Mouse (Mus musculus): ENCODE measurements at regions not wholly inside any gene's neighbourhood (a gene's known extent, or its start where the extent isn't known, plus 50 kb on each side); places are given as distances from the start of the nearest gene placed in this dataset.
A peak's percentile ranks its signal among the peaks of the same experiment; 100 is the strongest.

DNA sequence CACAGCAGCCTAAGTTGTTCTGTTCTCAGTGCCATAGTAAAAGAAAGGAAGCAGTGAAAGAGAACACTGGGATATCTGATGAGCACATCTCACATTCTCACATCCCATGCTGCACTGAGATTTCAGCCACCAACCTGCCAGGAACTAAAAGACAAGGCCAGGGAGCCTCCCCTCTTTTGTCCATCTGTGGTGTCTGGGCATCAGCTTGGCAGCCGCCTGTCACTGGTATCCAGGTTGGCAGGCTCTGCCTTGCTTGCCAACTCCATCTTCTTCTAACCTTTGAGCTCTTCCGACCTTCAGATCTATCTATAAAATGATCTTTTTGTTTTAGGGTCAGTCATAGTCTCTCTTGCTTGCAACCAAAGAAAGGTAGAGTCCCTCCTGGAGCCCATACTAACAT lies 228.5 kb upstream of the Mgmt start:
- Histone ChIP-seq H3K9ac (ENCODE audit: low read length) (no peak overlapping the region), H3K36me3 (ENCODE audit: control insufficient read depth, insufficient read depth, low read length) (no peaks in the 10 kb centered on the region), H3K4me2 (ENCODE audit: low read length) (no peak overlapping the region), H3K27me3 (ENCODE audit: control insufficient read depth, insufficient read depth, low read length) (peaks cover 7% of the 10 kb centered on the region; the same call in 1 of the 2 replicates), H3K9me3 (ENCODE audit: control insufficient read depth, low read length) (no peaks in the 10 kb centered on the region), H3K27ac (replicated peaks in 1 of 2; ENCODE audit: control insufficient read depth in 1 of 2, insufficient read depth in 1 of 2, low read depth in 2 of 2, low read length in 2 of 2) (no peak overlapping the region), H3K4me1 (ENCODE audit: control insufficient read depth in 2 of 2, insufficient read depth in 2 of 2, low read length in 2 of 2) (no peaks in the 10 kb centered on the region), H3K4me3 (ENCODE audit: control insufficient read depth in 1 of 2, insufficient read depth in 1 of 2, low read depth in 1 of 2, low read length in 2 of 2) (no peak overlapping the region)
- WGBS: 81% methylated on average over 2 of the region's 2 CpGs
- no peak for ATAC-seq (ENCODE audit: insufficient number of reproducible peaks, insufficient read depth, low FRiP score, low read depth)

DNA sequence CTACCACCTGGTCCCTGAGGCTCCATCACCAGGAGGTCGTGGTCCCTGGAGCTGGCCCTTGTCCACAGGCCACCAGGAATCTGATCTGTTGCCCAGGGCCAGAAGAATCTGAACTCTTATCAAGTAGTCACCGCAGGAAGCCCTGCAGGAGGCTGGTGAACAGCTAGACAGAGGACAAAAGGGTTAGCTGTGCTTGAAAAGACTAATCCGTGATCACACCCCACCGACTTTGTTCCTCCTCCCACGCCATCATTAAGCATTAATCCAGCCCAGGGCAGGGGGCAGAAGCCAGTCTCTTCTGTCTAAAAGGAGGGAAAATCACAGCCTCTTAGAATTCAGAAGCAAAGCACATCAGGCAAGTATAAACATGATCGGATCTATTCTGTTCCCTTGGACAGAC lies 227.7 kb upstream of the Mgmt start:
- Histone ChIP-seq H3K4me1 (ENCODE audit: control insufficient read depth in 2 of 2, insufficient read depth in 2 of 2, low read length in 2 of 2) (no peaks in the 10 kb centered on the region), H3K27me3 (ENCODE audit: control insufficient read depth, insufficient read depth, low read length) (peaks cover 7% of the 10 kb centered on the region; the same call in 1 of the 2 replicates), H3K4me3 (ENCODE audit: control insufficient read depth in 1 of 2, insufficient read depth in 1 of 2, low read depth in 1 of 2, low read length in 2 of 2) (no peak overlapping the region), H3K27ac (replicated peaks in 1 of 2; ENCODE audit: control insufficient read depth in 1 of 2, insufficient read depth in 1 of 2, low read depth in 2 of 2, low read length in 2 of 2) (no peak overlapping the region), H3K36me3 (ENCODE audit: control insufficient read depth, insufficient read depth, low read length) (no peaks in the 10 kb centered on the region), H3K9me3 (ENCODE audit: control insufficient read depth, low read length) (no peaks in the 10 kb centered on the region), H3K4me2 (ENCODE audit: low read length) (no peak overlapping the region), H3K9ac (ENCODE audit: low read length) (no peak overlapping the region)
- 14% methylated on average over 6 of the region's 6 CpGs for WGBS
- no peak for ATAC-seq (ENCODE audit: insufficient number of reproducible peaks, insufficient read depth, low FRiP score, low read depth)

DNA sequence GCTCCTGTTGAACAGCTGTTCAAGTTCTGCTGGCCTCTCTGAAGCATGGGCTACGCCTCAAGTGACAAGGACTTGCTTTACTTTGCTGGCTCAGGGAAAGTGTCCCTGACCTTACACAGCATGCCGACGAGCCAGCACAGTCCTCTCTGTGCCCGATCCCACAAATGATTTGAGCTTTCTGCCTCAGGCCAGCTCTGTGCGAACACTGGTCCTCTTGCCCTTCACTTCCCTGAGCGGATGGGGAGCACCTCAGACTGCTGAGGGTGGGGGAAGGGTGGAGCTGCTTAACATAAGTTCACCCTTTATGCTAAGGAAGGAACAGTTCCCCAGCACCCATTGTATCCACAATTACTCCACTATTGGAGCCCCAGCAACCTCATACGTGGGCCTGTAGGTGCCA lies 223.7 kb upstream of the Mgmt start:
- Histone ChIP-seq H3K4me2 (ENCODE audit: low read length) (no peak overlapping the region), H3K4me1 (ENCODE audit: control insufficient read depth in 2 of 2, insufficient read depth in 2 of 2, low read length in 2 of 2) (no peaks in the 10 kb centered on the region; a peak in 1 of 4 replicates), H3K4me3 (ENCODE audit: control insufficient read depth in 1 of 2, insufficient read depth in 1 of 2, low read depth in 1 of 2, low read length in 2 of 2) (no peak overlapping the region), H3K9me3 (ENCODE audit: control insufficient read depth, low read length) (no peaks in the 10 kb centered on the region), H3K27me3 (ENCODE audit: control insufficient read depth, insufficient read depth, low read length) (peaks cover 14% of the 10 kb centered on the region), H3K9ac (ENCODE audit: low read length) (no peak overlapping the region), H3K36me3 (ENCODE audit: control insufficient read depth, insufficient read depth, low read length) (no peaks in the 10 kb centered on the region), H3K27ac (replicated peaks in 1 of 2; ENCODE audit: control insufficient read depth in 1 of 2, insufficient read depth in 1 of 2, low read depth in 2 of 2, low read length in 2 of 2) (no peak overlapping the region)
- no peak for ATAC-seq (ENCODE audit: insufficient number of reproducible peaks, insufficient read depth, low FRiP score, low read depth)
- WGBS: 55% methylated on average over 7 of the region's 7 CpGs

DNA sequence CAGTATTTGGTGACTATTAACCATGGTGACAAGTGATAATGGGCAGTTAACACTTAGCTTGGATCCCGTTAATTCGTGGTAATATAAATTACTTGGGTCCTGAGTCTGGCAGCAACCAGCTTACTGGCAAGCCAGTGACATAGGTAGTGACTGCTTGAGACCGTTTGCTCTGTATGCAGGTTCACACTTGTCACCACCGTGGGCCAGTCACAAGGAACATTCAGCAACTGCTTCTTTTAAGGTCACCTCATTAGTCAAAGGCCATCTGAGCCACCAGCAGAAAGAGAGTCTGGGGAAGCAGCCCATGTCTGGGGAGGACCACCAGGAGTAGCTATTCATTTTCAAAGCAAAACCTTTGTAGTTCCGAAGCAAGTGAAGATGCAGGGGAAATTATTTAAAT lies 220.3 kb upstream of the Mgmt start:
- H3K9ac ChIP-seq (ENCODE audit: low read length): no peak overlapping the region
- ATAC-seq (ENCODE audit: insufficient number of reproducible peaks, insufficient read depth, low FRiP score, low read depth): no peak
- H3K4me2 ChIP-seq (ENCODE audit: low read length): no peak overlapping the region
- H3K27me3 ChIP-seq (ENCODE audit: control insufficient read depth, insufficient read depth, low read length): peaks cover 9% of the 10 kb centered on the region
- 43% methylated on average over 5 of the region's 5 CpGs for WGBS
- no peaks in the 10 kb centered on the region; a peak in 1 of 4 replicates for H3K4me1 ChIP-seq (ENCODE audit: control insufficient read depth in 2 of 2, insufficient read depth in 2 of 2, low read length in 2 of 2)
- no peaks in the 10 kb centered on the region for H3K36me3 ChIP-seq (ENCODE audit: control insufficient read depth, insufficient read depth, low read length)
- no peak overlapping the region for H3K27ac ChIP-seq (replicated peaks in 1 of 2; ENCODE audit: control insufficient read depth in 1 of 2, insufficient read depth in 1 of 2, low read depth in 2 of 2, low read length in 2 of 2)
- no peak overlapping the region for H3K4me3 ChIP-seq (ENCODE audit: control insufficient read depth in 1 of 2, insufficient read depth in 1 of 2, low read depth in 1 of 2, low read length in 2 of 2)
- no peaks in the 10 kb centered on the region for H3K9me3 ChIP-seq (ENCODE audit: control insufficient read depth, low read length)

DNA sequence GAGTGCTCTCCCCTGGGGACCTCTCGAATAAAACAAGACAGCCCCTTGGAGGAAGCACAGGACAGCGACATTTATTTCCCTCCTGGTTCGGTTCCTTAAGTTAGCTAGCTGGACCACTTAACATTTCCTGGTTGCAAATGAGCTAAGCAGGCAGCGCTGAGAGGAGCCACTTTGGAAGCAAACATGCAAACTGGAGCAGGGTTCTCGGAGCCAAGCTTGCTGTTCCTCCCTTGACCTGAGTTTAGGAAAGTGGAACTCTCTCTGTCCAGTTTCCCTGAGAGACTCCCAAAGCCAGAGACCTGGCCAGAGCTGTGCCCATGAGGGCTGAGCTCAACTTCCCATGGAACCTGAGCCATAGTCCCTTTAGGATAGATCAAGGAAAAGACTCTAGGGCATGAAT lies 219.4 kb upstream of the Mgmt start:
- 42% methylated on average over 5 of the region's 5 CpGs for WGBS
- H3K4me2 ChIP-seq (ENCODE audit: low read length): no peak overlapping the region
- no peak overlapping the region for H3K4me3 ChIP-seq (ENCODE audit: control insufficient read depth in 1 of 2, insufficient read depth in 1 of 2, low read depth in 1 of 2, low read length in 2 of 2)
- H3K27me3 ChIP-seq (ENCODE audit: control insufficient read depth, insufficient read depth, low read length): peaks cover 7% of the 10 kb centered on the region; the same call in 1 of the 2 replicates
- H3K36me3 ChIP-seq (ENCODE audit: control insufficient read depth, insufficient read depth, low read length): no peaks in the 10 kb centered on the region
- H3K9ac ChIP-seq (ENCODE audit: low read length): no peak overlapping the region
- no peak for ATAC-seq (ENCODE audit: insufficient number of reproducible peaks, insufficient read depth, low FRiP score, low read depth)
- H3K4me1 ChIP-seq (ENCODE audit: control insufficient read depth in 2 of 2, insufficient read depth in 2 of 2, low read length in 2 of 2): no peaks in the 10 kb centered on the region; a peak in 1 of 4 replicates
- H3K27ac ChIP-seq (replicated peaks in 1 of 2; ENCODE audit: control insufficient read depth in 1 of 2, insufficient read depth in 1 of 2, low read depth in 2 of 2, low read length in 2 of 2): no peak overlapping the region
- no peaks in the 10 kb centered on the region for H3K9me3 ChIP-seq (ENCODE audit: control insufficient read depth, low read length)

DNA sequence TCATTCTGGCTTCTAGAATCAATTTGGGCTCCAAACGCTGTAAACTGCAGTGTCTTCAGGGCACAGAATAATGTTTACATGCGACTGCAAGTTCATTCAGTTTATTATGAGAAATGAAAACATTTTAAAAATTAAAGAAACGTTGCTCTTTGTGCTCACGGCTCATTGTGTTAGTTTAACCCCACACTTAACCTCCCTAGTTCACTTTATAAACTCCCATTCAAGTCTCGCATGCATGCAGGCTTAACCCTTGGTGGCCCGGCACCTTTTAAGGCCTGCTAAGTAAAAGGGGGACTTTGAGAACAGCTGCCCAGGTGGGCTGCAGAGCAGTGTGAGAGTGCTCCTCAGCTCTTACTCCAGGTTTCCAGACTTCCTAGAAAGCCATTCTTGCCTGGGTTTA lies 218.3 kb upstream of the Mgmt start:
- 61% methylated on average over 6 of the region's 6 CpGs for WGBS
- Histone ChIP-seq H3K4me3 (ENCODE audit: control insufficient read depth in 1 of 2, insufficient read depth in 1 of 2, low read depth in 1 of 2, low read length in 2 of 2) (no peak overlapping the region), H3K9me3 (ENCODE audit: control insufficient read depth, low read length) (no peaks in the 10 kb centered on the region), H3K4me2 (ENCODE audit: low read length) (no peak overlapping the region), H3K4me1 (ENCODE audit: control insufficient read depth in 2 of 2, insufficient read depth in 2 of 2, low read length in 2 of 2) (no peaks in the 10 kb centered on the region; a peak in 1 of 4 replicates), H3K27me3 (ENCODE audit: control insufficient read depth, insufficient read depth, low read length) (peaks cover 9% of the 10 kb centered on the region; the same call in 1 of the 2 replicates), H3K27ac (replicated peaks in 1 of 2; ENCODE audit: control insufficient read depth in 1 of 2, insufficient read depth in 1 of 2, low read depth in 2 of 2, low read length in 2 of 2) (no peak overlapping the region), H3K9ac (ENCODE audit: low read length) (no peak overlapping the region), H3K36me3 (ENCODE audit: control insufficient read depth, insufficient read depth, low read length) (no peaks in the 10 kb centered on the region)
- ATAC-seq (ENCODE audit: insufficient number of reproducible peaks, insufficient read depth, low FRiP score, low read depth): no peak

DNA sequence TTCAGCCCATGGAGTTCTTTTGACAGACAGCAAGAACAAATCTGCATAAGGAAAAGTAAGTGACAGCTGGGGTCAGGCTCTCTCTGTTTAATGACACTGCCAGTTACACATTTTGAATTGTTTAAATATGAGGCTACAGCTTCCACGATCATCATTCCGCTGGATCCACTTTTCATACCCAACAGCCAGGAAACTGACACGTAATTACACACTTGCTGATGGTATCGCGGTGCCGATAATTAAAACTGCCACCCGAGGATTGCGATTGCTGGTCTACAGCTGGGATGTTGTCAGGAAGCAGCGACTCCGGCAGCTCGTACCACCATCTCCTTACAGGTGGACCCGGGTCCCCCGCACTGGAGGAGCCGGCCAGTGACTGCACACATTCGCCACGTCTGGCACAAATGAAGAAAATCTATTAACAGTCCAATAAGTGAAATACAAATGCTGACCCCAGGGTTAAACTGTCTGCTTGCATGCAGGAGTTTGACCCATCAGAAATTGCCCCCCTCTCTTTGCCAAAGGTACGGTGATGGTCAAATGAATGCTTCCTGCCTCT lies 217.3 kb upstream of the Mgmt start:
- H3K27me3 ChIP-seq (ENCODE audit: control insufficient read depth, insufficient read depth, low read length): peaks cover 10% of the 10 kb centered on the region; the same call in 1 of the 2 replicates
- 82% methylated on average over 17 of the region's 17 CpGs for WGBS
- H3K9ac ChIP-seq (ENCODE audit: low read length): no peak overlapping the region
- no peaks in the 10 kb centered on the region for H3K36me3 ChIP-seq (ENCODE audit: control insufficient read depth, insufficient read depth, low read length)
- no peak overlapping the region for H3K4me2 ChIP-seq (ENCODE audit: low read length)
- no peak overlapping the region for H3K27ac ChIP-seq (replicated peaks in 1 of 2; ENCODE audit: control insufficient read depth in 1 of 2, insufficient read depth in 1 of 2, low read depth in 2 of 2, low read length in 2 of 2)
- H3K9me3 ChIP-seq (ENCODE audit: control insufficient read depth, low read length): no peaks in the 10 kb centered on the region
- H3K4me3 ChIP-seq (ENCODE audit: control insufficient read depth in 1 of 2, insufficient read depth in 1 of 2, low read depth in 1 of 2, low read length in 2 of 2): no peak overlapping the region
- H3K4me1 ChIP-seq (ENCODE audit: control insufficient read depth in 2 of 2, insufficient read depth in 2 of 2, low read length in 2 of 2): no peaks in the 10 kb centered on the region; a peak in 1 of 4 replicates
- ATAC-seq (ENCODE audit: insufficient number of reproducible peaks, insufficient read depth, low FRiP score, low read depth): no peak

DNA sequence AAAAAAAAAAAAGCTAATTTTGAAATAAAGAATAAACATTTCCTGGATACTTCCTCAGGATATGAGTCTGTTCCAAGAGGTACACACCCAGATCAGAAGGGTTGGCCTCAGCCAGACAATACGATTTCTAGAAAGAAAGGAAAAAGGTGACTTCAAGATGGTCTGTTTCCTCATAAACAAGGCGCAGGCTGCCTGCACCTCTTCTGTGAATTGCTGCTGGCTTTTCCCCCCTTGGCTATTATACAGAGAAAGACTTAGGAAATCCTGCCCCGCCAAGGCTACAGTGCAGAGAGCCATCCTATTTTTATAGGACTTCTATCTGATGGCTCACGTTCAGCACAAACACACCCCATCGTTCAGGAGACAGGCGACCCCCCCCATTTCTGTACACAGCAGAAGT lies 204.8 kb upstream of the Mgmt start:
- WGBS: 16% methylated on average over 6 of the region's 6 CpGs
- peak overlapping the region; percentile 44 for H3K4me2 ChIP-seq (ENCODE audit: low read length)
- no peaks in the 10 kb centered on the region; the same call in 1 of the 2 replicates for H3K27me3 ChIP-seq (ENCODE audit: control insufficient read depth, insufficient read depth, low read length)

More for the DNA sequence above, 204.8 kb upstream of the Mgmt start:
- 0 out of 2 replicates have a peak, but pooled peaks have one; percentile 39 for ATAC-seq (ENCODE audit: insufficient number of reproducible peaks, insufficient read depth, low FRiP score, low read depth)
- H3K36me3 ChIP-seq (ENCODE audit: control insufficient read depth, insufficient read depth, low read length): no peaks in the 10 kb centered on the region
- 0 out of 4 replicates have a peak overlapping the region, but pooled peaks of 1 of the 2 experiments have one; percentile 0 for H3K4me3 ChIP-seq (ENCODE audit: control insufficient read depth in 1 of 2, insufficient read depth in 1 of 2, low read depth in 1 of 2, low read length in 2 of 2)
- 0 out of 4 replicates have a peak overlapping the region, but pooled peaks of 1 of the 2 experiments have one; percentile 7 for H3K27ac ChIP-seq (replicated peaks in 1 of 2; ENCODE audit: control insufficient read depth in 1 of 2, insufficient read depth in 1 of 2, low read depth in 2 of 2, low read length in 2 of 2)
- H3K4me1 ChIP-seq (ENCODE audit: control insufficient read depth in 2 of 2, insufficient read depth in 2 of 2, low read length in 2 of 2): peaks cover 2 to 11% of the 10 kb centered on the region in 2 experiments; a peak in 2 of 4 replicates
- no peak overlapping the region for H3K9ac ChIP-seq (ENCODE audit: low read length)
- no peaks in the 10 kb centered on the region for H3K9me3 ChIP-seq (ENCODE audit: control insufficient read depth, low read length)

Data from heart, embryonic 14.5 days (tissue).